Mouse (Mus musculus) kidney, postnatal 0 days (tissue): ENCODE results near the gene Unc13d. TPM values are rescaled to one million over a fixed set of nuclear protein-coding genes. Genes with fewer than 3 reads are reported as not detected.

ENCODE experiments used
- ATAC-seq: fragments of 200-750 bp; cut with Nextera tagmentation; replicated peaks from 2 replicates; pipeline ENCODE4 v1.8.0; 2017; ENCODE audit warnings: low read depth, moderate number of reproducible peaks, moderate TSS enrichment, moderate library complexity; ENCODE audit not compliant: low FRiP score
- DNase-seq: peaks from one replicate; pipeline ENCODE4 v3.0.0-alpha.2; 2016; ENCODE audit warnings: low spot score
- H3K27ac ChIP-seq: fragments of 300-500 bp; sonication (generic); 2 replicates; pipeline ENCODE4 v1.5.1; 2014; ENCODE audit warnings: mild to moderate bottlenecking
- H3K27me3 ChIP-seq: fragments of 300-500 bp; sonication (generic); 2 replicates; pipeline ENCODE4 v1.6.1; 2014; ENCODE audit warnings: low read length, mixed read lengths; ENCODE audit not compliant: insufficient read depth
- H3K36me3 ChIP-seq: fragments of 300-500 bp; sonication (generic); 2 replicates; pipeline ENCODE4 v1.6.1; 2014; ENCODE audit warnings: low read length, mixed read lengths; ENCODE audit not compliant: insufficient read depth
- H3K4me1 ChIP-seq: fragments of 300-500 bp; sonication (generic); replicated peaks from 2 replicates; pipeline ENCODE4 v1.6.1; 2014; ENCODE audit warnings: antibody characterized with exemption, low read length, mixed read lengths; ENCODE audit not compliant: insufficient read depth
- H3K4me2 ChIP-seq: fragments of 300-500 bp; sonication (generic); 2 replicates; pipeline ENCODE4 v1.6.1; 2014; ENCODE audit warnings: mild to moderate bottlenecking, low read length, moderate library complexity, mixed read lengths
- H3K4me3 ChIP-seq: fragments of 300-500 bp; sonication (generic); replicated peaks from 2 replicates; pipeline ENCODE4 v1.5.1; 2014; ENCODE audit warnings: low read depth, low read length
- H3K9ac ChIP-seq: fragments of 300-500 bp; sonication (generic); 2 replicates; pipeline ENCODE4 v1.6.1; 2014; ENCODE audit warnings: low read depth, low read length
- H3K9me3 ChIP-seq: fragments of 300-500 bp; sonication (generic); replicated peaks from 2 replicates; pipeline ENCODE4 v1.6.1; 2016; ENCODE audit warnings: low read length, inconsistent platforms, mixed read lengths
- CTCF ChIP-seq: IDR thresholded peaks from 2 replicates; pipeline ENCODE4 v1.5.1; 2016; ENCODE audit warnings: antibody characterized with exemption, low read depth, mild to moderate bottlenecking, moderate library complexity
- WGBS: fragments of 180-500 bp; shearing (Covaris S2); extraction: QIAGEN DNeasy Blood & Tissue Kit; methylation state at CpG from one replicate; pipeline ENCODE4 v1.1.7; 2014; 5-methylcytosine and 5-hydroxymethylcytosine counted together
- polyA plus RNA-seq: library from polyadenylated mRNA; unstranded; fragments of >200 nt; fragmentation: Nextera tagmentation; extraction: Ambion mirVana; gene quantifications from 2 replicates; pipeline ENCODE4 v1.2.1, GENCODE M21; 2015

The Unc13d gene
- polyA plus RNA-seq, 1 experiment from 2014 or later: 0.54 TPM

- no peak overlapping the region for H3K9ac ChIP-seq
- TF ChIP-seq CTCF: no peak
- WGBS: 60% methylated on average over 19 of the region's 20 CpGs
- no peaks in the 10 kb centered on the region for H3K27me3 ChIP-seq
- ATAC-seq: no peak
- H3K4me2 ChIP-seq: no peak overlapping the region
- DNase-seq: no peak
- no peak overlapping the region for H3K27ac ChIP-seq
- peaks cover 13% of the 10 kb centered on the region for H3K4me1 ChIP-seq
- no peak overlapping the region for H3K4me3 ChIP-seq
- peaks cover 14% of the 10 kb centered on the region for H3K36me3 ChIP-seq
- H3K9me3 ChIP-seq: no peaks in the 10 kb centered on the region
These were observed 2.1 kb downstream of the Unc13d start for GRCm38 (mm10) chr11:116075539-116076265.

- Histone ChIP-seq H3K27me3 (no peaks in the 10 kb centered on the region), H3K4me3 (no peak overlapping the region), H3K27ac (no peak overlapping the region), H3K4me2 (no peak overlapping the region), H3K9ac (no peak overlapping the region), H3K9me3 (no peaks in the 10 kb centered on the region), H3K36me3 (peaks cover 3% of the 10 kb centered on the region; the same call in 1 of the 2 replicates), H3K4me1 (peaks cover 13% of the 10 kb centered on the region)
- ATAC-seq (no peak), DNase-seq (no peak)
- WGBS: 44% methylated on average over 7 of the region's 7 CpGs
- no peak for TF ChIP-seq CTCF
These were observed 3.2 kb downstream of the Unc13d start for GRCm38 (mm10) chr11:116074436-116074991.

GRCm38 (mm10) chr11:116072608-116073007 is 5.2 kb downstream of the Unc13d start:
- 0 out of 2 replicates have a peak, but pooled peaks cover 2% of the 10 kb centered on the region for H3K4me1 ChIP-seq

GRCm38 (mm10) chr11:116071510-116071909 is 6.3 kb downstream of the Unc13d start:
- H3K4me1 ChIP-seq: no peaks in the 10 kb centered on the region
- H3K27me3 ChIP-seq: no peaks in the 10 kb centered on the region
- H3K9me3 ChIP-seq: no peaks in the 10 kb centered on the region
- peak; percentile 56 for TF ChIP-seq CTCF
- H3K36me3 ChIP-seq: no peaks in the 10 kb centered on the region
- DNase-seq (no peak), ATAC-seq (no peak)
- no peak overlapping the region for H3K4me3 ChIP-seq
- no peak overlapping the region for H3K4me2 ChIP-seq
- no peak overlapping the region for H3K9ac ChIP-seq
- WGBS: 61% methylated on average over 5 of the region's 5 CpGs
- H3K27ac ChIP-seq: no peak overlapping the region

More at GRCm38 (mm10) chr11:116072608-116073007, 5.2 kb downstream of the Unc13d start:
- H3K9me3 ChIP-seq: no peaks in the 10 kb centered on the region
- H3K36me3 ChIP-seq: no peaks in the 10 kb centered on the region
- WGBS: 74% methylated on average over 3 of the region's 3 CpGs
- no peak for TF ChIP-seq CTCF
- H3K4me2 ChIP-seq: no peak overlapping the region
- no peak for DNase-seq
- H3K27me3 ChIP-seq: no peaks in the 10 kb centered on the region
- H3K9ac ChIP-seq: no peak overlapping the region
- no peak for ATAC-seq
- no peak overlapping the region for H3K4me3 ChIP-seq
- no peak overlapping the region for H3K27ac ChIP-seq

- no peak overlapping the region for H3K9ac ChIP-seq
- ATAC-seq (no peak), DNase-seq (no peak)
- H3K36me3 ChIP-seq: peaks cover 11% of the 10 kb centered on the region
- no peak overlapping the region for H3K4me2 ChIP-seq
- TF ChIP-seq CTCF: no peak
- no peaks in the 10 kb centered on the region for H3K27me3 ChIP-seq
- H3K27ac ChIP-seq: no peak overlapping the region
- 87% methylated on average over 12 of the region's 12 CpGs for WGBS
- no peak overlapping the region for H3K4me3 ChIP-seq
- H3K9me3 ChIP-seq: no peaks in the 10 kb centered on the region
- H3K4me1 ChIP-seq: no peaks in the 10 kb centered on the region
These were observed 12.4 kb downstream of the Unc13d start for GRCm38 (mm10) chr11:116065345-116065744.

- no peak overlapping the region for H3K4me3 ChIP-seq
- H3K4me2 ChIP-seq: no peak overlapping the region
- H3K27ac ChIP-seq: no peak overlapping the region
- no peaks in the 10 kb centered on the region for H3K9me3 ChIP-seq
- peaks cover 17% of the 10 kb centered on the region for H3K36me3 ChIP-seq
- no peak for TF ChIP-seq CTCF
- 66% methylated on average over 23 of the region's 23 CpGs for whole genome bisulfite sequencing
- no peak for ATAC-seq
- H3K4me1 ChIP-seq: no peaks in the 10 kb centered on the region
- no peaks in the 10 kb centered on the region for H3K27me3 ChIP-seq
- DNase-seq: no peak
- H3K9ac ChIP-seq: no peak overlapping the region
These were observed 13.4 kb downstream of the Unc13d start for GRCm38 (mm10) chr11:116064187-116064867.
